ENCODE assay signal across 8 mouse cellular contexts in genomic region chr4:102570766-102571411, GRCm38 (mm10).
DNase-seq lines count a peak whose midpoint lies in the region; ATAC-seq and TF ChIP-seq lines count a peak whose summit lies in the region.

No protein-coding gene starts in this region.

- H3K27ac ChIP-seq in embryonic facial prominence, embryonic 12.5 days: peak overlapping the region; percentile 78
- H3K27ac ChIP-seq in intestine, postnatal 0 days (ENCODE audit: low read depth, low read length): peak overlapping the region; percentile 82
- H3K27ac ChIP-seq in midbrain, embryonic 13.5 days: peak overlapping the region; percentile 47

- TF ChIP-seq CTCF in intestine, postnatal 0 days (IDR thresholded peaks at IDR 0.05; ENCODE audit: low read depth): no peak

- H3K9me3 ChIP-seq in embryonic facial prominence, embryonic 12.5 days: no peaks in the 10 kb centered on the region
- no peaks in the 10 kb centered on the region for H3K9me3 ChIP-seq in intestine, postnatal 0 days (ENCODE audit: control insufficient read depth)
- no peaks in the 10 kb centered on the region for H3K9me3 ChIP-seq in midbrain, embryonic 13.5 days

- 3% methylated on average over 20 of the region's 20 CpGs for WGBS in embryonic facial prominence, embryonic 12.5 days
- 5% methylated on average over 20 of the region's 20 CpGs for WGBS in intestine, postnatal 0 days
- 4% methylated on average over 20 of the region's 20 CpGs for WGBS in midbrain, embryonic 13.5 days

- H3K9ac ChIP-seq in embryonic facial prominence, embryonic 12.5 days: peak overlapping the region; percentile 57
- H3K9ac ChIP-seq in intestine, postnatal 0 days (ENCODE audit: low read depth, low read length): peak overlapping the region; percentile 58
- peak overlapping the region; percentile 65 for H3K9ac ChIP-seq in midbrain, embryonic 13.5 days (replicated peaks)

- peak; percentile 47 for DNase-seq in retina, embryonic 14.5 days (ENCODE audit: low spot score)
- no peak for DNase-seq in retina, postnatal 1 day
- DNase-seq in left cerebral cortex, postnatal 10 days (ENCODE audit: extremely low spot score in 1 of 2, low spot score in 2 of 2): no peak
- DNase-seq in layer of hippocampus, adult 9-11 months: no peak
- DNase-seq in right cerebral cortex, postnatal 14 days: no peak

- no peaks in the 10 kb centered on the region for H3K36me3 ChIP-seq in embryonic facial prominence, embryonic 12.5 days
- no peaks in the 10 kb centered on the region for H3K36me3 ChIP-seq in intestine, postnatal 0 days (ENCODE audit: control insufficient read depth, insufficient read depth)
- H3K36me3 ChIP-seq in midbrain, embryonic 13.5 days: no peaks in the 10 kb centered on the region

- H3K4me1 ChIP-seq in embryonic facial prominence, embryonic 12.5 days: peaks cover 35% of the 10 kb centered on the region
- H3K4me1 ChIP-seq in intestine, postnatal 0 days (replicated peaks; ENCODE audit: control insufficient read depth, insufficient read depth, low read length): no peaks in the 10 kb centered on the region
- H3K4me1 ChIP-seq in midbrain, embryonic 13.5 days (replicated peaks): peaks cover 40% of the 10 kb centered on the region

- peak overlapping the region; percentile 50 for H3K4me3 ChIP-seq in embryonic facial prominence, embryonic 12.5 days
- H3K4me3 ChIP-seq in intestine, postnatal 0 days (ENCODE audit: low read depth, low read length): peak overlapping the region; percentile 56
- H3K4me3 ChIP-seq in midbrain, embryonic 13.5 days (replicated peaks): peak overlapping the region; percentile 45

- no peaks in the 10 kb centered on the region for H3K27me3 ChIP-seq in embryonic facial prominence, embryonic 12.5 days
- no peaks in the 10 kb centered on the region for H3K27me3 ChIP-seq in intestine, postnatal 0 days (replicated peaks; ENCODE audit: control insufficient read depth, insufficient read depth, low read length)
- H3K27me3 ChIP-seq in midbrain, embryonic 13.5 days: peaks cover 21% of the 10 kb centered on the region; the same call in 1 of the 2 replicates

- intact Hi-C loops in left cerebral cortex, postnatal 10 days (cut with DNase I): loop anchor here (5.0 kb wide), 1 partner anchor 64 kb away; no protein-coding TSS in a partner anchor

- H3K4me2 ChIP-seq in embryonic facial prominence, embryonic 12.5 days (replicated peaks): peak overlapping the region; percentile 89
- peak overlapping the region; percentile 77 for H3K4me2 ChIP-seq in intestine, postnatal 0 days (replicated peaks; ENCODE audit: low read depth)
- H3K4me2 ChIP-seq in midbrain, embryonic 13.5 days (replicated peaks): peak overlapping the region; percentile 69

- no peak for ATAC-seq in embryonic facial prominence, embryonic 12.5 days (ENCODE audit: insufficient number of reproducible peaks, insufficient read depth, low FRiP score, low TSS enrichment)
- ATAC-seq in intestine, postnatal 0 days: 0 out of 2 replicates have a peak, but pooled peaks have one; percentile 17
- ATAC-seq in midbrain, embryonic 13.5 days: no peak
